8 mouse cellular contexts compared by ENCODE assay signal in genomic region chr5:54154503-54155226, GRCm38 (mm10).
DNase-seq lines count a peak whose midpoint lies in the region; ATAC-seq lines count a peak whose summit lies in the region.

No protein-coding gene starts in this region.

- no peak overlapping the region for H3K9ac ChIP-seq in kidney, embryonic 16.5 days (replicated peaks; ENCODE audit: low read length)
- no peak overlapping the region for H3K9ac ChIP-seq in kidney, embryonic 14.5 days (ENCODE audit: low read depth, low read length)
- no peak overlapping the region for H3K9ac ChIP-seq in embryonic facial prominence, embryonic 14.5 days (ENCODE audit: low read depth, low read length)
- H3K9ac ChIP-seq in hindbrain, embryonic 14.5 days, result peak overlapping the region; percentile 43
- no peak overlapping the region for H3K9ac ChIP-seq in limb, embryonic 15.5 days

- no peaks in the 10 kb centered on the region for H3K36me3 ChIP-seq in kidney, embryonic 16.5 days (ENCODE audit: insufficient read depth, low read length)
- no peaks in the 10 kb centered on the region for H3K36me3 ChIP-seq in kidney, embryonic 14.5 days (ENCODE audit: control insufficient read depth, insufficient read depth, low read length)
- no peaks in the 10 kb centered on the region for H3K36me3 ChIP-seq in embryonic facial prominence, embryonic 14.5 days (ENCODE audit: control insufficient read depth, insufficient read depth, low read length)
- no peaks in the 10 kb centered on the region for H3K36me3 ChIP-seq in hindbrain, embryonic 14.5 days (replicated peaks; ENCODE audit: control insufficient read depth, insufficient read depth)
- H3K36me3 ChIP-seq in limb, embryonic 15.5 days, result no peaks in the 10 kb centered on the region

- no peaks in the 10 kb centered on the region for H3K27me3 ChIP-seq in kidney, embryonic 16.5 days (ENCODE audit: insufficient read depth, low read length)
- H3K27me3 ChIP-seq in kidney, embryonic 14.5 days (ENCODE audit: control insufficient read depth, insufficient read depth, low read length), result no peaks in the 10 kb centered on the region
- H3K27me3 ChIP-seq in embryonic facial prominence, embryonic 14.5 days (replicated peaks; ENCODE audit: control insufficient read depth, insufficient read depth, low read length), result no peaks in the 10 kb centered on the region
- no peaks in the 10 kb centered on the region for H3K27me3 ChIP-seq in hindbrain, embryonic 14.5 days (ENCODE audit: control insufficient read depth, insufficient read depth, low read length)
- peaks cover 4% of the 10 kb centered on the region for H3K27me3 ChIP-seq in limb, embryonic 15.5 days

- WGBS in kidney, embryonic 16.5 days, result 25% methylated on average over 13 of the region's 13 CpGs
- 27% methylated on average over 13 of the region's 13 CpGs for WGBS in kidney, embryonic 14.5 days
- WGBS in embryonic facial prominence, embryonic 14.5 days, result 24% methylated on average over 13 of the region's 13 CpGs
- 20% methylated on average over 13 of the region's 13 CpGs for WGBS in hindbrain, embryonic 14.5 days
- WGBS in limb, embryonic 15.5 days, result 25% methylated on average over 13 of the region's 13 CpGs

- peak; percentile 14 for DNase-seq in WW6 (ENCODE audit: low read depth, low spot score)
- DNase-seq in embryonic facial prominence, embryonic 14.5 days (ENCODE audit: low spot score), result peak; percentile 73
- DNase-seq in hindbrain, embryonic 14.5 days (ENCODE audit: low spot score), result peak; percentile 94
- peak; percentile 87 for DNase-seq in retina, postnatal 1 day
- no peak for DNase-seq in urinary bladder, adult 2 months (ENCODE audit: low spot score)

- H3K9me3 ChIP-seq in kidney, embryonic 16.5 days (ENCODE audit: low read length), result no peaks in the 10 kb centered on the region
- no peaks in the 10 kb centered on the region for H3K9me3 ChIP-seq in kidney, embryonic 14.5 days (ENCODE audit: control insufficient read depth, low read length)
- H3K9me3 ChIP-seq in embryonic facial prominence, embryonic 14.5 days (ENCODE audit: control insufficient read depth, low read length), result no peaks in the 10 kb centered on the region
- H3K9me3 ChIP-seq in hindbrain, embryonic 14.5 days (ENCODE audit: control insufficient read depth, low read length), result no peaks in the 10 kb centered on the region
- no peaks in the 10 kb centered on the region for H3K9me3 ChIP-seq in limb, embryonic 15.5 days

- H3K4me2 ChIP-seq in kidney, embryonic 16.5 days (replicated peaks; ENCODE audit: low read depth, low read length), result peak overlapping the region; percentile 41
- no peak overlapping the region; the same call in 1 of the 2 replicates for H3K4me2 ChIP-seq in kidney, embryonic 14.5 days (replicated peaks; ENCODE audit: low read depth, low read length)
- H3K4me2 ChIP-seq in embryonic facial prominence, embryonic 14.5 days (ENCODE audit: low read depth, low read length), result peak overlapping the region; percentile 47
- H3K4me2 ChIP-seq in hindbrain, embryonic 14.5 days (replicated peaks), result peak overlapping the region; percentile 48
- peak overlapping the region; percentile 15; the same call in 1 of the 2 replicates for H3K4me2 ChIP-seq in limb, embryonic 15.5 days

- peak overlapping the region; percentile 5; the same call in 1 of the 2 replicates for H3K4me3 ChIP-seq in kidney, embryonic 16.5 days (ENCODE audit: low read length)
- H3K4me3 ChIP-seq in kidney, embryonic 14.5 days (ENCODE audit: low read length), result no peak overlapping the region
- H3K4me3 ChIP-seq in embryonic facial prominence, embryonic 14.5 days (ENCODE audit: low read depth, low read length), result peak overlapping the region; percentile 17
- H3K4me3 ChIP-seq in hindbrain, embryonic 14.5 days (replicated peaks; ENCODE audit: low read length), result peak overlapping the region; percentile 24
- H3K4me3 ChIP-seq in limb, embryonic 15.5 days, result peak overlapping the region; percentile 10; the same call in 1 of the 2 replicates

- no peak for ATAC-seq in kidney, embryonic 16.5 days (ENCODE audit: low FRiP score, low TSS enrichment)
- ATAC-seq in kidney, embryonic 14.5 days (ENCODE audit: low FRiP score, low TSS enrichment), result no peak
- peak; percentile 15; the same call in 1 of the 2 replicates for ATAC-seq in embryonic facial prominence, embryonic 14.5 days (ENCODE audit: low read depth)
- peak; percentile 44 for ATAC-seq in hindbrain, embryonic 14.5 days (ENCODE audit: low FRiP score)
- ATAC-seq in limb, embryonic 15.5 days (ENCODE audit: insufficient number of reproducible peaks, low FRiP score, low TSS enrichment, low read depth), result no peak

- no peak overlapping the region for H3K27ac ChIP-seq in kidney, embryonic 16.5 days (ENCODE audit: low read length)
- no peak overlapping the region for H3K27ac ChIP-seq in kidney, embryonic 14.5 days (ENCODE audit: low read depth, low read length)
- no peak overlapping the region for H3K27ac ChIP-seq in embryonic facial prominence, embryonic 14.5 days (replicated peaks; ENCODE audit: low read depth, low read length)
- peak overlapping the region; percentile 62 for H3K27ac ChIP-seq in hindbrain, embryonic 14.5 days
- no peak overlapping the region for H3K27ac ChIP-seq in limb, embryonic 15.5 days

- H3K4me1 ChIP-seq in kidney, embryonic 16.5 days (ENCODE audit: insufficient read depth, low read length), result 0 out of 2 replicates have a peak, but pooled peaks cover 5% of the 10 kb centered on the region
- H3K4me1 ChIP-seq in kidney, embryonic 14.5 days (ENCODE audit: control insufficient read depth, insufficient read depth, low read length), result 0 out of 2 replicates have a peak, but pooled peaks cover 7% of the 10 kb centered on the region
- H3K4me1 ChIP-seq in embryonic facial prominence, embryonic 14.5 days (ENCODE audit: control insufficient read depth, insufficient read depth, low read length), result no peaks in the 10 kb centered on the region; the same call in 1 of the 2 replicates
- H3K4me1 ChIP-seq in hindbrain, embryonic 14.5 days (replicated peaks; ENCODE audit: control insufficient read depth, insufficient read depth, low read length), result peaks cover 28% of the 10 kb centered on the region
- H3K4me1 ChIP-seq in limb, embryonic 15.5 days, result peaks cover 8% of the 10 kb centered on the region; the same call in 1 of the 2 replicates

Comparison
In these comparisons a context has a peak if more than half of its experiments do, and no peak if none do; other contexts are left out.
1. ATAC-seq: peak in embryonic facial prominence, embryonic 14.5 days (single experiment) and hindbrain, embryonic 14.5 days (single experiment); none in kidney, embryonic 16.5 days (single experiment), kidney, embryonic 14.5 days (single experiment) and limb, embryonic 15.5 days (single experiment).